Mouse (Mus musculus) kidney, postnatal 4 days (tissue): ENCODE measurements around the gene Tysnd1.
A peak's percentile ranks its signal among the peaks of the same experiment; 100 is the strongest.

ENCODE experiments used
- DNase-seq, 2 experiments: peaks; one replicate each; pipeline ENCODE4 v3.0.0; 2021; ENCODE audit warnings: mixed read lengths in 2 of 2

The Tysnd1 gene

GRCm38 (mm10) chr10:61693563-61693962 lies 1.8 kb upstream of the Tysnd1 start:
- no peak for DNase-seq

GRCm38 (mm10) chr10:61695703-61696559 lies 617 bp downstream of the Tysnd1 start:
- peak in 1 of 2 experiments; percentile 23 for DNase-seq

- DNase-seq, result peak; percentile 12 to 27
These were observed 1.2 kb downstream of the Tysnd1 start for GRCm38 (mm10) chr10:61696560-61696823.

- peak; percentile 49 to 74 for DNase-seq
These were observed 1.7 kb downstream of the Tysnd1 start for GRCm38 (mm10) chr10:61697028-61697427.

GRCm38 (mm10) chr10:61704663-61705062 lies 9.3 kb downstream of the Tysnd1 start:
- no peak for DNase-seq

- peak; percentile 36 to 61 for DNase-seq
These were observed 11.4 kb downstream of the Tysnd1 start for GRCm38 (mm10) chr10:61706412-61707375.

- no peak for DNase-seq
These were observed 18.3 kb downstream of the Tysnd1 start for GRCm38 (mm10) chr10:61713601-61714000.

- DNase-seq, result no peak
These were observed 18.8 kb downstream of the Tysnd1 start for GRCm38 (mm10) chr10:61714146-61714545.

- peak; percentile 77 to 86 for DNase-seq
These were observed 19.6 kb downstream of the Tysnd1 start, which contains the start of gene Aifm2 for GRCm38 (mm10) chr10:61714771-61715461. TSS of gene Aifm2 (plus strand) at chr10:61715263.

GRCm38 (mm10) chr10:61715462-61715837 lies 20.1 kb downstream of the Tysnd1 start:
- DNase-seq, result no peak

- DNase-seq, result no peak
These were observed 20.9 kb downstream of the Tysnd1 start for GRCm38 (mm10) chr10:61715996-61716864.

GRCm38 (mm10) chr10:61717406-61718296 lies 22.3 kb downstream of the Tysnd1 start:
- DNase-seq, result no peak

GRCm38 (mm10) chr10:61720331-61720730 lies 25.0 kb downstream of the Tysnd1 start:
- no peak for DNase-seq

- DNase-seq, result no peak
These were observed 26.9 kb downstream of the Tysnd1 start for GRCm38 (mm10) chr10:61722215-61722614.

GRCm38 (mm10) chr10:61723271-61723670 lies 28.0 kb downstream of the Tysnd1 start:
- DNase-seq, result no peak

GRCm38 (mm10) chr10:61729181-61729580 lies 33.9 kb downstream of the Tysnd1 start:
- DNase-seq, result peak in 1 of 2 experiments; percentile 31

- DNase-seq, result no peak
These were observed 34.9 kb downstream of the Tysnd1 start for GRCm38 (mm10) chr10:61730171-61730570.

- peak; percentile 39 to 63 for DNase-seq
These were observed 39.1 kb downstream of the Tysnd1 start for GRCm38 (mm10) chr10:61734377-61734776.

GRCm38 (mm10) chr10:61736671-61737078 lies 41.4 kb downstream of the Tysnd1 start:
- DNase-seq, result peak; percentile 36 to 41

- DNase-seq, result no peak
These were observed 42.2 kb downstream of the Tysnd1 start for GRCm38 (mm10) chr10:61737537-61737936.

GRCm38 (mm10) chr10:61738126-61738525 lies 42.8 kb downstream of the Tysnd1 start:
- DNase-seq, result no peak
